Mouse (Mus musculus) leukemia stem cell, adult 10-12 weeks (primary cell): ENCODE measurements around the gene Gm4214. TPM values are rescaled to one million over a fixed set of nuclear protein-coding genes. Genes with fewer than 3 reads are reported as not detected.

Experiments used
- polyA plus RNA-seq: library from polyadenylated mRNA; stranded (reverse); fragments of >175 nt; gene quantifications from 2 replicates; pipeline ENCODE4 v1.2.3, GENCODE M21; 2012; ENCODE audit warnings: low replicate concordance

Gene Gm4214
- polyA plus RNA-seq: not detected in 2 replicates

DNA sequence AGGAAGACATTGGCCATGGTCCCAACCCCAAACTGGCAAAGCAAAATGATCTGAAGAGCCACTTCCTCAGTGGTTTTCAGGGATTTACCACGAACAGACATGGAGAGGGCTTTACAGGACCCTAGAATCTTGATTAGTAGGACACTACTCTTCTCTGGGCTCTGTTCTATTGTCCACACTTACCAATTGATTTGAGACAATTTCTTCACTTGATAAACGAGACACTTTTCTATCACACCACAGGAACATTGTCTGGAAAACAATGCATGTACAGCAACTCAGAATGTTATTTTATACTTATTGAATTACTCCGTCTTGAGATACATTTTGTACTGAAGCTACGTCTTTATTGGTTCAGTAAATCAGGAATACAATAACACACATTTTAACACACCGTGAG lies at the start of gene Gm4214:
Gene Gm4214 (minus strand): TSS at position 101 of the 400 bp plus-strand sequence.

DNA sequence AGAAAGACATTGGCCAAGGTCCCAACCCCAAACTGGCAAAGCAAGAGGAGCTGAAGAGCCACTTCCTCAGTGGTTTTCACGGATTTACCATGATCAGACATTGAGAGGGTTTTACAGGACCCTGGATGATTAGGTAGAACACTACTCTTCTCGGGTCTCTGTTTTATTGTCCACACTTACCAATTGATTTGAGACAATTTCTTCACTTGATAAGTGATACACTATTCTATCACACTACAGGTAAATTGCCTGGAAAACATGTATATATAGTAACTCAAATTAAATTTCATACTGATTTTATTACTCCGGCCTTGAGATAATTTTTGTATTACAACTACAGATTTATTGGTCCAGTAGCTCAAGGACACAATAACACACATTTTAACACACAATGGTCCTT lies 35.4 kb upstream of the Gm4214 start, which contains the start of gene Gm4216:
Gene Gm4216 (minus strand): TSS at position 101 of the 400 bp plus-strand sequence.

Other genes with a start within 250 kb of the Gm4214 start
- gene Vmn1r157, start 223.0 kb downstream of the Gm4214 start, polyA plus RNA-seq: not detected in 2 replicates
- not detected in 2 replicates for gene Vmn1r158, start 193.9 kb downstream of the Gm4214 start, polyA plus RNA-seq
- not detected in 2 replicates for gene Vmn1r159, start 141.1 kb downstream of the Gm4214 start, polyA plus RNA-seq
- not detected in 2 replicates for gene Vmn1r160, start 113.4 kb downstream of the Gm4214 start, polyA plus RNA-seq
- gene Gm4216, start 35.2 kb upstream of the Gm4214 start, polyA plus RNA-seq: not detected in 2 replicates
- not detected in 2 replicates for gene Vmn1r163, start 70.9 kb upstream of the Gm4214 start, polyA plus RNA-seq
- not detected in 2 replicates for gene Gm8720, start 82.8 kb upstream of the Gm4214 start, polyA plus RNA-seq
- not detected in 2 replicates for gene Gm10662, start 159.8 kb upstream of the Gm4214 start, polyA plus RNA-seq
- gene Vmn1r165, start 232.7 kb upstream of the Gm4214 start, polyA plus RNA-seq: not detected in 2 replicates